Mouse (Mus musculus) heart, postnatal 25 days (tissue): Measurements from ENCODE around the gene Aebp1. TPM values are rescaled to one million over a fixed set of nuclear protein-coding genes. Genes with fewer than 3 reads are reported as not detected.

ENCODE experiments used
- DNase-seq: peaks from one replicate; pipeline ENCODE4 v3.0.0; 2022; ENCODE audit warnings: low spot score
- intact Hi-C: fragments of 180-260 bp; cut with DNase I; formaldehyde crosslinking; loops from one replicate; pipeline ENCODE4 v1.15.1; 2025
- total RNA-seq, 2 experiments: library from RNA; stranded (reverse); gene quantifications; 2 replicates each; pipeline ENCODE4 v1.2.3; 2021

Gene Aebp1
- total RNA-seq, 2 experiments from 2014 or later = 18.5 to 23.3 TPM

GRCm38 (mm10) chr11:5852314-5852713 is 9.4 kb upstream of the Aebp1 start:
- intact Hi-C loops = no loop called here
- DNase-seq = no peak

GRCm38 (mm10) chr11:5855481-5855880 is 6.3 kb upstream of the Aebp1 start:
- no peak for DNase-seq
- intact Hi-C loops = no loop called here

GRCm38 (mm10) chr11:5855902-5856301 is 5.8 kb upstream of the Aebp1 start:
- peak; percentile 65 for DNase-seq
- intact Hi-C loops = no loop called here

GRCm38 (mm10) chr11:5856479-5857130 is 5.1 kb upstream of the Aebp1 start:
- intact Hi-C loops = no loop called here
- DNase-seq = no peak

- no peak for DNase-seq
- intact Hi-C loops = no loop called here
Observed at GRCm38 (mm10) chr11:5858723-5859122, 3.0 kb upstream of the Aebp1 start.

- no peak for DNase-seq
- intact Hi-C loops = no loop called here
Observed at GRCm38 (mm10) chr11:5859883-5860550, 1.7 kb upstream of the Aebp1 start.

GRCm38 (mm10) chr11:5860639-5861038 is 1.1 kb upstream of the Aebp1 start:
- DNase-seq = no peak
- intact Hi-C loops = no loop called here

- intact Hi-C loops = no loop called here
- no peak for DNase-seq
Observed at GRCm38 (mm10) chr11:5862394-5863105, 803 bp downstream of the Aebp1 start.

- no peak for DNase-seq
- intact Hi-C loops = no loop called here
Observed at GRCm38 (mm10) chr11:5867196-5867595, 5.4 kb downstream of the Aebp1 start.

GRCm38 (mm10) chr11:5868324-5868723 is 6.6 kb downstream of the Aebp1 start:
- intact Hi-C loops = no loop called here

GRCm38 (mm10) chr11:5869331-5869730 is 7.6 kb downstream of the Aebp1 start:
- no peak for DNase-seq
- intact Hi-C loops = no loop called here

More at GRCm38 (mm10) chr11:5868324-5868723, 6.6 kb downstream of the Aebp1 start:
- no peak for DNase-seq

- DNase-seq = no peak
- intact Hi-C loops = no loop called here
Observed at GRCm38 (mm10) chr11:5870069-5870468, 8.3 kb downstream of the Aebp1 start.

- DNase-seq = no peak
- intact Hi-C loops = no loop called here
Observed at GRCm38 (mm10) chr11:5872707-5873106, 11.0 kb downstream of the Aebp1 start.

GRCm38 (mm10) chr11:5873192-5873591 is 11.4 kb downstream of the Aebp1 start:
- DNase-seq = no peak
- intact Hi-C loops = no loop called here

GRCm38 (mm10) chr11:5877421-5877820 is 15.7 kb downstream of the Aebp1 start:
- intact Hi-C loops = loop anchor here (5.0 kb wide), 1 partner anchor 40 kb away; the partner anchor contains the start of gene Polm
- DNase-seq = no peak

- intact Hi-C loops = loop anchor here (5.0 kb wide), 1 partner anchor 41 kb away; the partner anchor contains the start of gene Polm
- DNase-seq = peak; percentile 97
Observed at GRCm38 (mm10) chr11:5877921-5878526, 16.3 kb downstream of the Aebp1 start, which contains the start of gene Pold2. Gene Pold2 (minus strand): TSS chr11:5878292.

GRCm38 (mm10) chr11:5878661-5879060 is 16.9 kb downstream of the Aebp1 start:
- intact Hi-C loops = loop anchor here (5.0 kb wide), 1 partner anchor 41 kb away; the partner anchor contains the start of gene Polm
- DNase-seq = no peak

- DNase-seq = no peak
- intact Hi-C loops = loop anchor here (5.0 kb wide), 2 partner anchors 43 to 72 kb away; partner anchors contain the start of genes Gck and Polm
Observed at GRCm38 (mm10) chr11:5879905-5880304, 18.2 kb downstream of the Aebp1 start.

- intact Hi-C loops = loop anchor here (5.0 kb wide), 1 partner anchor 70 kb away; the partner anchor contains the start of gene Gck
- no peak for DNase-seq
Observed at GRCm38 (mm10) chr11:5882518-5882917, 20.8 kb downstream of the Aebp1 start.

GRCm38 (mm10) chr11:5886187-5886586 is 24.4 kb downstream of the Aebp1 start:
- intact Hi-C loops = loop anchor here (2.0 to 5.0 kb wide), 4 partner anchors 49 to 399 kb away; partner anchors contain the start of genes Dbnl and Mrps24
- no peak for DNase-seq
